Mouse (Mus musculus): ENCODE data around the gene Wipf2. TPM values are rescaled to one million over a fixed set of nuclear protein-coding genes. Genes with fewer than 3 reads are reported as not detected.

Gene Wipf2
- total RNA-seq, 2 experiments from 2014 or later, result 20.0 to 22.2 TPM

Other genes starting within 250 kb of the Wipf2 start
- 10 to 100 TPM; 10.4 to 11.6 TPM for gene Gm12355, start 238.0 kb upstream of the Wipf2 start, total RNA-seq (2021)
- gene Gsdma3, start 237.3 kb upstream of the Wipf2 start, total RNA-seq (2021), result 10 to 100 TPM; 15.6 to 19.6 TPM
- gene Gsdma2, start 216.9 kb upstream of the Wipf2 start, total RNA-seq (2021), result 1 to 10 TPM in 1 of 2 experiments, under 1 TPM in 1; 0.89 to 1.1 TPM
- not detected for gene Gsdma, start 199.3 kb upstream of the Wipf2 start, total RNA-seq (2021)
- 100 to 1,000 TPM; 114 to 118 TPM for gene Psmd3, start 181.1 kb upstream of the Wipf2 start, total RNA-seq (2021)
- gene Csf3, start 162.4 kb upstream of the Wipf2 start, total RNA-seq (2021), result not detected
- gene Med24, start 134.2 kb upstream of the Wipf2 start, total RNA-seq (2021), result 10 to 100 TPM; 46.1 to 49.2 TPM
- 10 to 100 TPM; 90.2 to 91.0 TPM for gene Thra, start 123.0 kb upstream of the Wipf2 start, total RNA-seq (2021)
- 100 to 1,000 TPM; 226 to 232 TPM for gene Nr1d1, start 88.3 kb upstream of the Wipf2 start, total RNA-seq (2021)
- 10 to 100 TPM; 82.3 to 97.4 TPM for gene Msl1, start 68.1 kb upstream of the Wipf2 start, total RNA-seq (2021)
- 10 to 100 TPM; 36.8 to 41.9 TPM for gene Casc3, start 58.7 kb upstream of the Wipf2 start, total RNA-seq (2021)
- gene Rapgefl1, start 26.9 kb upstream of the Wipf2 start, total RNA-seq (2021), result under 1 TPM; 0.36 to 0.58 TPM
- under 1 TPM; 0.32 to 0.43 TPM for gene Cdc6, start 44.2 kb downstream of the Wipf2 start, total RNA-seq (2021)
- gene Rara, start 64.2 kb downstream of the Wipf2 start, total RNA-seq (2021), result 10 to 100 TPM; 16.2 to 16.7 TPM
- not detected for gene Gjd3, start 119.4 kb downstream of the Wipf2 start, total RNA-seq (2021)
- gene Top2a, start 160.6 kb downstream of the Wipf2 start, total RNA-seq (2021), result 1 to 10 TPM; 3.2 to 4.3 TPM
- gene Igfbp4, start 177.6 kb downstream of the Wipf2 start, total RNA-seq (2021), result 100 to 1,000 TPM in 1 of 2 experiments, 10 to 100 TPM in 1; 74.6 to 150 TPM
- gene Tns4, start 225.7 kb downstream of the Wipf2 start, total RNA-seq (2021), result under 1 TPM; 0.43 to 0.67 TPM